In genomic region chr2:36048748-36049566, GRCm38 (mm10) we compare ENCODE assay signal across 8 mouse cellular contexts. TPM values are rescaled to one million over a fixed set of nuclear protein-coding genes. Genes with fewer than 3 reads are reported as not detected.
A peak's percentile ranks its signal among the peaks of the same experiment; 100 is the strongest.
DNase-seq lines count a peak whose midpoint lies in the region; ATAC-seq and TF ChIP-seq lines count a peak whose summit lies in the region.

Gene Ndufa8, minus strand, starts transcription at chr2:36049406.
Gene Morn5, plus strand, starts transcription at chr2:36049458.

- peak; percentile 98 for ATAC-seq in heart, embryonic 15.5 days (replicated peaks; ENCODE audit: insufficient number of reproducible peaks, insufficient read depth, low FRiP score, low read depth)
- peak; percentile 95 for ATAC-seq in liver, embryonic 14.5 days (ENCODE audit: insufficient read depth)
- ATAC-seq in neural tube, embryonic 11.5 days (ENCODE audit: insufficient read depth, low FRiP score, low TSS enrichment) = peak; percentile 96
- peak; percentile 96 for ATAC-seq in stomach, postnatal 0 days (ENCODE audit: low FRiP score, low TSS enrichment)

- DNase-seq in CD8-positive naive resting alpha-beta T cell, adult 2 months (ENCODE audit: low read depth in 2 of 2, low spot score in 2 of 2) = peak; percentile 96 to 99
- DNase-seq in c-Kit-positive CD71-negative TER-119-negative erythroid progenitor cells, embryonic 14.5 days (ENCODE audit: low read depth) = peak; percentile 96
- peak; percentile 99 for DNase-seq in forebrain, embryonic 10.5 days (ENCODE audit: extremely low spot score, low spot score)
- peak; percentile 98 to 99 for DNase-seq in kidney, postnatal 25 days
- DNase-seq in liver, embryonic 14.5 days (ENCODE audit: low read depth in 3 of 3, low spot score in 3 of 3) = peak; percentile 91 to 93 (median 93)
- peak; percentile 99 for DNase-seq in neural tube, embryonic 11.5 days (ENCODE audit: low spot score)
- DNase-seq in stomach, postnatal 0 days (ENCODE audit: low spot score) = peak; percentile 97

- H3K4me3 ChIP-seq in forebrain, embryonic 10.5 days = peak within 1 kb of the TSS; percentile 86
- peak within 1 kb of the TSS; percentile 77 for H3K4me3 ChIP-seq in heart, embryonic 15.5 days
- H3K4me3 ChIP-seq in liver, embryonic 14.5 days (ENCODE audit: insufficient read depth in 1 of 2, low read depth in 2 of 2, low read length in 2 of 2) = peak within 1 kb of the TSS; percentile 65 to 88
- H3K4me3 ChIP-seq in neural tube, embryonic 11.5 days (ENCODE audit: low read depth, low read length) = peak within 1 kb of the TSS; percentile 80
- H3K4me3 ChIP-seq in stomach, postnatal 0 days (ENCODE audit: low read depth, low read length) = peak within 1 kb of the TSS; percentile 72

- H3K27ac ChIP-seq in forebrain, embryonic 10.5 days = peak within 1 kb of the TSS; percentile 89
- peak within 1 kb of the TSS; percentile 82 for H3K27ac ChIP-seq in heart, embryonic 15.5 days
- no peak within 1 kb of the TSS for H3K27ac ChIP-seq in liver, embryonic 14.5 days
- H3K27ac ChIP-seq in neural tube, embryonic 11.5 days (ENCODE audit: low read depth, low read length) = no peak within 1 kb of the TSS
- peak within 1 kb of the TSS; percentile 73 for H3K27ac ChIP-seq in stomach, postnatal 0 days (replicated peaks)

- TF ChIP-seq CTCF in liver, embryonic 14.5 days (IDR thresholded peaks at IDR 0.05; ENCODE audit: low read depth) = no peak
- no peak for TF ChIP-seq CTCF in stomach, postnatal 0 days (IDR thresholded peaks at IDR 0.05; ENCODE audit: low read depth)

- peak within 1 kb of the TSS; percentile 60 for H3K4me2 ChIP-seq in heart, embryonic 15.5 days
- H3K4me2 ChIP-seq in liver, embryonic 14.5 days (ENCODE audit: low read depth) = peak within 1 kb of the TSS; percentile 81
- H3K4me2 ChIP-seq in neural tube, embryonic 11.5 days (ENCODE audit: low read depth) = peak within 1 kb of the TSS; percentile 76
- peak within 1 kb of the TSS; percentile 70 for H3K4me2 ChIP-seq in stomach, postnatal 0 days (replicated peaks; ENCODE audit: low read depth)

- peaks cover 21% of the 10 kb centered on the region for H3K4me1 ChIP-seq in forebrain, embryonic 10.5 days
- peaks cover 24% of the 10 kb centered on the region for H3K4me1 ChIP-seq in heart, embryonic 15.5 days (replicated peaks)
- peaks cover 7 to 9% of the 10 kb centered on the region in 2 experiments for H3K4me1 ChIP-seq in liver, embryonic 14.5 days (replicated peaks; ENCODE audit: control insufficient read depth in 2 of 2, insufficient read depth in 2 of 2, low read length in 1 of 2)
- H3K4me1 ChIP-seq in neural tube, embryonic 11.5 days (ENCODE audit: control insufficient read depth, insufficient read depth, low read length) = peaks cover 5% of the 10 kb centered on the region; the same call in 1 of the 2 replicates
- H3K4me1 ChIP-seq in stomach, postnatal 0 days (replicated peaks; ENCODE audit: control insufficient read depth, insufficient read depth) = peaks cover 3% of the 10 kb centered on the region; the same call in 1 of the 2 replicates

- WGBS in forebrain, embryonic 10.5 days = 2% methylated on average over 44 of the region's 44 CpGs
- 1% methylated on average over 44 of the region's 44 CpGs for WGBS in heart, embryonic 15.5 days
- under 1% methylated on average over 44 of the region's 44 CpGs for WGBS in liver, embryonic 14.5 days (ENCODE audit: insufficient replicate concordance)
- WGBS in neural tube, embryonic 11.5 days = 1% methylated on average over 44 of the region's 44 CpGs
- under 1% methylated on average over 44 of the region's 44 CpGs for WGBS in stomach, postnatal 0 days

- H3K27me3 ChIP-seq in forebrain, embryonic 10.5 days (ENCODE audit: poor library complexity, severe bottlenecking) = no peaks in the 10 kb centered on the region
- no peaks in the 10 kb centered on the region for H3K27me3 ChIP-seq in heart, embryonic 15.5 days
- no peaks in the 10 kb centered on the region for H3K27me3 ChIP-seq in liver, embryonic 14.5 days (ENCODE audit: control insufficient read depth, insufficient read depth, low read length)
- H3K27me3 ChIP-seq in neural tube, embryonic 11.5 days (ENCODE audit: control insufficient read depth, insufficient read depth, low read length) = no peaks in the 10 kb centered on the region
- no peaks in the 10 kb centered on the region for H3K27me3 ChIP-seq in stomach, postnatal 0 days (ENCODE audit: control insufficient read depth, insufficient read depth, low read length)

- H3K9me3 ChIP-seq in forebrain, embryonic 10.5 days = no peaks in the 10 kb centered on the region
- H3K9me3 ChIP-seq in heart, embryonic 15.5 days (replicated peaks) = no peaks in the 10 kb centered on the region
- no peaks in the 10 kb centered on the region for H3K9me3 ChIP-seq in liver, embryonic 14.5 days (ENCODE audit: control insufficient read depth, low read length)
- no peaks in the 10 kb centered on the region for H3K9me3 ChIP-seq in neural tube, embryonic 11.5 days (ENCODE audit: control insufficient read depth, low read length)
- H3K9me3 ChIP-seq in stomach, postnatal 0 days (ENCODE audit: control insufficient read depth, low read length) = no peaks in the 10 kb centered on the region

- no peak for TF ChIP-seq EP300 in liver, embryonic 14.5 days (IDR thresholded peaks at IDR 0.05; ENCODE audit: low read depth)
- TF ChIP-seq EP300 in stomach, postnatal 0 days (optimal IDR thresholded peaks at IDR 0.05) = no peak

- peaks cover 8% of the 10 kb centered on the region for H3K36me3 ChIP-seq in forebrain, embryonic 10.5 days (replicated peaks)
- peaks cover 7% of the 10 kb centered on the region; the same call in 1 of the 2 replicates for H3K36me3 ChIP-seq in heart, embryonic 15.5 days
- no peaks in the 10 kb centered on the region; the same call in 1 of the 2 replicates for H3K36me3 ChIP-seq in liver, embryonic 14.5 days (replicated peaks; ENCODE audit: control insufficient read depth, insufficient read depth, low read depth)
- H3K36me3 ChIP-seq in neural tube, embryonic 11.5 days (ENCODE audit: control insufficient read depth, insufficient read depth, low read length) = no peaks in the 10 kb centered on the region
- no peaks in the 10 kb centered on the region for H3K36me3 ChIP-seq in stomach, postnatal 0 days (ENCODE audit: control insufficient read depth, insufficient read depth, low read length)

- H3K9ac ChIP-seq in heart, embryonic 15.5 days = peak within 1 kb of the TSS; percentile 88
- peak within 1 kb of the TSS; percentile 81 for H3K9ac ChIP-seq in liver, embryonic 14.5 days (replicated peaks)
- H3K9ac ChIP-seq in neural tube, embryonic 11.5 days (ENCODE audit: low read length) = peak within 1 kb of the TSS; percentile 74
- H3K9ac ChIP-seq in stomach, postnatal 0 days (ENCODE audit: low read length) = peak within 1 kb of the TSS; percentile 88

RNA-seq across cellular contexts. Expression of gene Ndufa8, which starts in this region (rescaled TPM):
- 189 and 195 TPM in 2 replicates for polyA plus RNA-seq in forebrain, embryonic 10.5 days (2016; fragmentation: Nextera tagmentation; extraction: Ambion mirVana)
- polyA plus RNA-seq in heart, embryonic 15.5 days (2015; fragmentation: Nextera tagmentation; extraction: Ambion mirVana) = 411 and 477 TPM in 2 replicates
- 45.4 and 56.1 TPM in 2 replicates for polyA plus RNA-seq in liver, embryonic 14.5 days (2012; rRNA removed)
- polyA plus RNA-seq in liver, embryonic 14.5 days (2014; fragmentation: Nextera tagmentation; extraction: Ambion mirVana) = 127 and 128 TPM in 2 replicates
- polyA plus RNA-seq in neural tube, embryonic 11.5 days (2014; fragmentation: Nextera tagmentation; extraction: Ambion mirVana) = 208 and 210 TPM in 2 replicates
- 237 and 242 TPM in 2 replicates for polyA plus RNA-seq in stomach, postnatal 0 days (2015; fragmentation: Nextera tagmentation; extraction: Ambion mirVana)

RNA-seq across cellular contexts. Expression of gene Morn5, which starts in this region (rescaled TPM):
- 0.56 TPM in 1 of 2 replicates, not detected in the other for polyA plus RNA-seq in forebrain, embryonic 10.5 days (2016; fragmentation: Nextera tagmentation; extraction: Ambion mirVana)
- polyA plus RNA-seq in heart, embryonic 15.5 days (2015; fragmentation: Nextera tagmentation; extraction: Ambion mirVana) = 0.24 and 0.34 TPM in 2 replicates
- not detected in 2 replicates for polyA plus RNA-seq in liver, embryonic 14.5 days (2012; rRNA removed)
- polyA plus RNA-seq in liver, embryonic 14.5 days (2014; fragmentation: Nextera tagmentation; extraction: Ambion mirVana) = not detected in 2 replicates
- polyA plus RNA-seq in neural tube, embryonic 11.5 days (2014; fragmentation: Nextera tagmentation; extraction: Ambion mirVana) = 0.84 TPM in 1 of 2 replicates, not detected in the other
- not detected in 2 replicates for polyA plus RNA-seq in stomach, postnatal 0 days (2015; fragmentation: Nextera tagmentation; extraction: Ambion mirVana)

Comparison
In these comparisons a context has a peak if more than half of its experiments do, and no peak if none do; other contexts are left out.
1. H3K27ac ChIP-seq: peak in forebrain, embryonic 10.5 days (single experiment), heart, embryonic 15.5 days (single experiment) and stomach, postnatal 0 days (single experiment); none in liver, embryonic 14.5 days (single experiment) and neural tube, embryonic 11.5 days (single experiment).
2. Peak in every context shown above with its lines, with median percentiles within 50 percentile points of each other: DNase-seq, H3K4me3 ChIP-seq, ATAC-seq, H3K4me2 ChIP-seq and H3K9ac ChIP-seq.